Mouse (Mus musculus) C2C12 (cell line): ENCODE measurements around the gene Ptprm.

Experiments used
- CTCF ChIP-seq: IDR thresholded peaks from one replicate; pipeline ENCODE4 v1.5.1; 2011; ENCODE audit not compliant: control insufficient read depth, insufficient read depth, insufficient read length
- MAX ChIP-seq: IDR thresholded peaks from one replicate; pipeline ENCODE4 v1.6.1; 2011; ENCODE audit warnings: mild to moderate bottlenecking, control low read depth
- MYOD1 ChIP-seq: IDR thresholded peaks from one replicate; pipeline ENCODE4 v1.6.1; 2011; ENCODE audit warnings: low read depth; ENCODE audit not compliant: control insufficient read depth, insufficient read length
- MYOG ChIP-seq: IDR thresholded peaks from one replicate; pipeline ENCODE4 v1.6.1; 2011; ENCODE audit not compliant: control insufficient read depth, insufficient read length; ENCODE audit errors: extremely low read depth

DNA sequence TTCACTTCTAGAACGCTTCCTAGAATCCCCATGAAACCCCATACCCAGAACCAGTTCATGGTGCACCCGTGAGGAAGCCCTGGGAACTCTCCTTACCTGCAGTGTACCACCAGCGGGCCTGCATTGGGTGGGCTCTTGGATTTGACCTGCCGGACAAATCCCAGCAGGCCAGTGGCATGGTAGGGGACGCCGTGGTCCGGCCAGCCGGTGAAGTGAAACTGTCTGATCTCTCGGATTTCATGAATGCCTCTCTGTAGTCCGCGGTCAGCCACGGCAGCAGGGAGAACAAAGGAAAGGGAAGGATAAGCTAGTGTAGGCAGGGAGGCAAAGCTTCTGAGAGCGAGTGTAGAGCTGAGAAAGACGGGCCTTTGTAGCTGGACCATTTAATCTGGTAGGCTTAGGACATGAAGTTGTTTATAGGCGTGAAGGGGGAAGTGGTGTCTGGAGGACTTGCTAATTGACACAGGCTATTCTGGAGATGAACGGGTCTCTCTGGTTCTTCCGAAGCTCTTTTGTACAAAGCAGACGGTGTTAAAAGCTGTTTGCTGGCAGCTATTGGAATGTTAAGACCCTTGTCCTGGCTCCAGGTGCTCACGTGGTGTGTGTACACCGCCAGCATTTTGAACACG, 660.5 kb downstream of the Ptprm start:
- TF ChIP-seq CTCF (no peak), MYOG (no peak), MAX (no peak), MYOD1 (no peak)
